Mouse (Mus musculus) splenic B cell, adult 2 months (primary cell): Measurements from ENCODE around the gene Rap1gap2.

ENCODE experiments used
- DNase-seq: peaks from one replicate; pipeline ENCODE4 v3.0.0-alpha.2; 2011; ENCODE audit warnings: low read depth, low spot score
- H3K27me3 ChIP-seq: 2 replicates; pipeline ENCODE4 v1.6.1; 2012; ENCODE audit warnings: mild to moderate bottlenecking, low read length, moderate library complexity, mixed read lengths; ENCODE audit not compliant: control insufficient read depth, poor library complexity, insufficient read depth, severe bottlenecking
- H3K36me3 ChIP-seq: 2 replicates; pipeline ENCODE4 v1.6.1; 2012; ENCODE audit warnings: mild to moderate bottlenecking, low read length, moderate library complexity, mixed read lengths; ENCODE audit not compliant: control insufficient read depth, poor library complexity, insufficient read depth, severe bottlenecking

Gene Rap1gap2

GRCm38 (mm10) chr11:74525205-74525604, 85.5 kb downstream of the Rap1gap2 start:
- no peaks in the 10 kb centered on the region for H3K36me3 ChIP-seq
- no peak for DNase-seq

DNA sequence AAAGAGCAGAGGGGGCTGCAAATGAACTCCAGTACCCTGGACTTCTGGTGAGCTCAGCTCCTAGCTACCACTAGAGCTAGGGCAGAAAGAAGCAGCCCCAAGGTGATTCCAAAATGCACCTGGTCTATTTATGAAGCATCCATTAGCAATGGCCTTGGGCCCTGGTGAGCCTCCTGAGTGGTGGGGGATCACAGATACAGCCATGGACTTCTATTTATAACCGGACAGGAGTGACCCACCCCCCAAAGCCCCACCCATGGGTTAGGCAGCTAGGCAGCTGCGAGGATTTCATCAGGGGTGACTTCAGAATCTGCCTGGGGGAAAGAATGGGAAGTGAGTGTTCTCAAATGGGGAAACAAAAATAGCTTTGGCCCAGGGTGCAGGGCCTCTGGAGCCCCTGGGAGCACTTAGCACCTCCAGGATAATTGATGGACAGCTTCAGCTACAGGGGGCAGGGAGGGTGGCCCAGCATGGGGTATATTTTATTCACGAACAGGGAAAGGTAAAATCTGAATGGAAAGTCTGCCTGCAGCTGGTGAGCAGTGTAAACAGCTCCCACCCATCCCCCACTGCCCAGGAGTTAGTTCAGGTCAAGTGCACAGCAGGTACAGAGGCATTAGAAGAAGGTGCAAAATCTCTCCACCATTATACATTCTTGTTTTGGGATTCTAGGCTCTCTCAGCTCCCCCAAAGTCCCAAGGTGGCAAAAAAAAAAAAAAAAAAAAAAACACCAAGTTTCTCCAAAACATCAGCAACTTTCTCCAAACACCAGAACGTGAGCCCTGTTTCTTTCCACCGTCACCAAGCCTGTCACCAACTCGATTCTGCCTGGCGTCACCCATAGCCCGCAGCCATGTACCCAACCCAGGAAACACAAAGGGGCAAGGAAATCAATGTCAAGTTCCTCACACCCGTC, 86.4 kb downstream of the Rap1gap2 start:
- Histone ChIP-seq H3K27me3 (no peaks in the 10 kb centered on the region), H3K36me3 (no peaks in the 10 kb centered on the region)
- DNase-seq = no peak

More at GRCm38 (mm10) chr11:74525205-74525604, 85.5 kb downstream of the Rap1gap2 start:
- no peaks in the 10 kb centered on the region for H3K27me3 ChIP-seq

DNA sequence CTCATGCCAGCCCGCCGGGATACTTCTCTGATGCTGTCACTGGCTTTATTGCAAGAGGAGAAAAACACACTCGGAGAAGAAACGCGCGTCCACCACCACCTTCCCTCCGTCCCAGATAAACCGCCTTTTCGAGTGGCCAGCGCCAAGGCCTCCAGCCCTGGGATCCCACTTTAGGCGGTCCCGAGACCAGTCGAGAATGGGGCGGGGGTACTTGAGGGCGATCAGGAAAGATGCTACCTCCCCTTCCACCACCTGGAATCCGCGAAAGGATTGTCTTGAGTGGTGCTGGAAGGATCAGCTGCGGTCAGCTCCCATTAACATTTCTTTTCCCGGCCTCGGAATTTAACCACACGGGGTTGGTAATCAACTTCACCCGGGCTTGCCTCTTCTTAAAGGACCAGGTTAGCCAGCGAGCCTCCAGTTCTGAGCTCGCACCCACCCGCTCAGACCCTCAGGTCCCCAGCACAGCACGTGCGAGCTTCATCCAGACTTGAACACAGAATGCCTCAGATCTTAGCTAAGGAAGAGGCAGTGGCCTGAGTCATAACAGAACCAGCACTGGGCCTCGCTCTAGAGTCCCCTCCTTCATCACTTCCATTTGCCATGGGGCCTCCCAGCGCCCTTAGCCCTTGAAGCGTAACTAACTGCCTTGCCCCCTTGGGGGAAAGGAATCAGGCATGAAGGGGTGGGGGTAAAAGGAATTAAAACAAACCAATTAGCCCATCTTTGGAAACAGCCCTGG, 87.3 kb downstream of the Rap1gap2 start:
- H3K27me3 ChIP-seq = no peaks in the 10 kb centered on the region; the same call in 1 of the 2 replicates

DNA sequence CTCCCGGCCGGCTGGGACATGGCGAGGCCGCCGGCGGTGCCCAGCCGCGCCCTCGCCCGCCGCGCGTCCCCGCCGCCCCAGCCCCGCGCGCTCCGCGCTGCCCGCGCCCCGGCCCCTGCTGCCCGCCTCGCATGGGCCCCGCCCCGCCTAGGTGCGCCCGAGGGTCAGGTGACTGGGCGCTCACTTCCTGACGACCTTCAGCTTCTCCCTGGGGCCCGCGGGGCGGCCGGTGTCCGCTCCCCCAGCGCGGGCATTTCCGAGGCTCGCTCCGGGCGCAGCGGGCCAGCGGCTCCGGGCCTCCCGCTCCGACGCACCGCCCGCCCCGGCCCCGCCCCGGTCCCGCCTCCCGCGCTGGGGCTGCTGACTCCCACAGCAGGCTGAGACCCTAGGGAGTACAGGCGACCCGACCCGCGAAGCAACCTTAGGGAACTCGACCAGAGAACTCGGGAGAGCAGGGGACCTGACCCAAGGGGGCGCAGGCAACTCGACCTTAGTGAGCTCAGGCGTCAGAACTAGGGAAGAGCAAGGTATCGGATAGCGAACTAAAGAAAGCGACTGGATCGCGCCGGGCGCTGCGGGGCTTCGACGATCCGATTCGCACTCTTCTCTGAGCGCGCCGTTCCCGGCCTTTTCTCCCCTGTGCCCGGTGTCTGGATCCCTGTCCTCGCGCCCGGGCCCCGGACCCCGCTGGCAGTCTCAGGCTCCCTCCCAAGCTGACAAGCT, 88.1 kb downstream of the Rap1gap2 start:
- Histone ChIP-seq H3K36me3 (no peaks in the 10 kb centered on the region), H3K27me3 (no peaks in the 10 kb centered on the region; the same call in 1 of the 2 replicates)
- peak; percentile 45 for DNase-seq

More for the DNA sequence above, 87.3 kb downstream of the Rap1gap2 start:
- DNase-seq = no peak
- H3K36me3 ChIP-seq = no peaks in the 10 kb centered on the region

GRCm38 (mm10) chr11:74521981-74522486, 88.7 kb downstream of the Rap1gap2 start:
- no peaks in the 10 kb centered on the region; the same call in 1 of the 2 replicates for H3K27me3 ChIP-seq
- no peaks in the 10 kb centered on the region for H3K36me3 ChIP-seq
- no peak for DNase-seq

GRCm38 (mm10) chr11:74520201-74520600, 90.5 kb downstream of the Rap1gap2 start:
- Histone ChIP-seq H3K27me3 (no peaks in the 10 kb centered on the region; the same call in 1 of the 2 replicates), H3K36me3 (no peaks in the 10 kb centered on the region)
- DNase-seq = no peak

- DNase-seq = no peak
- H3K36me3 ChIP-seq = no peaks in the 10 kb centered on the region
These were observed 94.6 kb downstream of the Rap1gap2 start for GRCm38 (mm10) chr11:74516112-74516511.

DNA sequence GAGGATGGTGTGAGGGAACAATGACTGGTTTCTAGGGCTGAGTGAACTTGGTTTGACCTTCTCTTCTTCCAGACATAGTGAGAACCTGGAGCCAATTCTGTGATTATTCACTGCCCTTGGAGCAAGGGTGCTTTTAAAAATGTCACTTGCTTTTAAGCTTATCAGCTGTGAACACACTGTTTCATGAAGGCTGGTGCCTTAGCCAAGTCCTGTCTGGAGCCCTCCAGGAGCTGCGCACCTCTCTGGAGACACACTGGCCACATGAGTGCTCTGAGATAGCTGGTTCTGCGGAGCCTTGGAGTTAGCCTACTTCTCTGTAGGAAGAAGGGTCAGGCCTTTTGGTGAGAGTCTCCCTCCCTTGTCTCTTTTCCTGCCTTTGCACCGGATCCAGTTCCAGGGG, 95.7 kb downstream of the Rap1gap2 start:
- DNase-seq = no peak
- Histone ChIP-seq H3K27me3 (no peaks in the 10 kb centered on the region; the same call in 1 of the 2 replicates), H3K36me3 (no peaks in the 10 kb centered on the region)

More at GRCm38 (mm10) chr11:74516112-74516511, 94.6 kb downstream of the Rap1gap2 start:
- H3K27me3 ChIP-seq = no peaks in the 10 kb centered on the region; the same call in 1 of the 2 replicates

GRCm38 (mm10) chr11:74512595-74512994, 98.1 kb downstream of the Rap1gap2 start:
- H3K36me3 ChIP-seq = no peaks in the 10 kb centered on the region
- H3K27me3 ChIP-seq = no peaks in the 10 kb centered on the region
- no peak for DNase-seq

GRCm38 (mm10) chr11:74506275-74506674, 104.4 kb downstream of the Rap1gap2 start:
- no peak for DNase-seq
- H3K36me3 ChIP-seq = no peaks in the 10 kb centered on the region
- no peaks in the 10 kb centered on the region for H3K27me3 ChIP-seq

GRCm38 (mm10) chr11:74502485-74502884, 108.2 kb downstream of the Rap1gap2 start:
- DNase-seq = no peak
- Histone ChIP-seq H3K27me3 (no peaks in the 10 kb centered on the region), H3K36me3 (no peaks in the 10 kb centered on the region)

DNA sequence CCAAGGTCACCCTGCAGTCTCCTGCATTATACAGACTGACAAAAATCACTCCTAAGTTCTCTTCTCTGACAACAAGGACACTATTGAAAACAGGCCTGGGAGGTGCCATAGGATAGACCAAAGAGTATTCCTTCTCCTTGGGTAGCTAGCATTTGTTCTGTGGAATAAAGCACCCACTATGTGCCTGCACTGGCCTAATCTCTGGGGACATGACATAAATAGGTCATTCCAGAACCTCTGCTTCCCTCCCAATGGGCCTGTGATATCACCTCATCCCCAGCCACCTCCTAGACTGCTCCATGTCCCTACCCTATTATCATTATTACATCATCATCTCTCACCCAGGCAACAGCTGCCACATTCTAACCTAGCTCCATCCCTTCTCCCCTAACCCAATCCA, 108.7 kb downstream of the Rap1gap2 start:
- Histone ChIP-seq H3K36me3 (no peaks in the 10 kb centered on the region), H3K27me3 (no peaks in the 10 kb centered on the region)
- no peak for DNase-seq

GRCm38 (mm10) chr11:74501061-74501460, 109.7 kb downstream of the Rap1gap2 start:
- DNase-seq = no peak
- H3K36me3 ChIP-seq = no peaks in the 10 kb centered on the region
- no peaks in the 10 kb centered on the region for H3K27me3 ChIP-seq

GRCm38 (mm10) chr11:74499521-74500099, 111.1 kb downstream of the Rap1gap2 start:
- Histone ChIP-seq H3K27me3 (no peaks in the 10 kb centered on the region; the same call in 1 of the 2 replicates), H3K36me3 (no peaks in the 10 kb centered on the region)
- DNase-seq = no peak
